Mouse (Mus musculus): ENCODE results near the gene Zc3h18.

GRCm38 (mm10) chr8:122357202-122357601 lies 19.2 kb upstream of the Zc3h18 start:
- TF ChIP-seq POLR2A (IDR thresholded peaks at IDR 0.05; ENCODE audit: low read depth, low read length): no peak
- no peak for TF ChIP-seq CTCF (IDR thresholded peaks at IDR 0.05; ENCODE audit: extremely low read depth, insufficient read depth, insufficient read length, insufficient replicate concordance)
